Mouse (Mus musculus): Measurements from ENCODE around the gene Glud1. TPM values are rescaled to one million over a fixed set of nuclear protein-coding genes. Genes with fewer than 3 reads are reported as not detected.
"Not testable (repeated sequence)": the region's sequence is repeated elsewhere in the genome, so short reads cannot be mapped to it uniquely, and the experiment has no call there.

Glud1 gene
- polyA plus RNA-seq, 3 experiments from 2014 or later: 31.7 to 40.9 (median 36.1) TPM

DNA sequence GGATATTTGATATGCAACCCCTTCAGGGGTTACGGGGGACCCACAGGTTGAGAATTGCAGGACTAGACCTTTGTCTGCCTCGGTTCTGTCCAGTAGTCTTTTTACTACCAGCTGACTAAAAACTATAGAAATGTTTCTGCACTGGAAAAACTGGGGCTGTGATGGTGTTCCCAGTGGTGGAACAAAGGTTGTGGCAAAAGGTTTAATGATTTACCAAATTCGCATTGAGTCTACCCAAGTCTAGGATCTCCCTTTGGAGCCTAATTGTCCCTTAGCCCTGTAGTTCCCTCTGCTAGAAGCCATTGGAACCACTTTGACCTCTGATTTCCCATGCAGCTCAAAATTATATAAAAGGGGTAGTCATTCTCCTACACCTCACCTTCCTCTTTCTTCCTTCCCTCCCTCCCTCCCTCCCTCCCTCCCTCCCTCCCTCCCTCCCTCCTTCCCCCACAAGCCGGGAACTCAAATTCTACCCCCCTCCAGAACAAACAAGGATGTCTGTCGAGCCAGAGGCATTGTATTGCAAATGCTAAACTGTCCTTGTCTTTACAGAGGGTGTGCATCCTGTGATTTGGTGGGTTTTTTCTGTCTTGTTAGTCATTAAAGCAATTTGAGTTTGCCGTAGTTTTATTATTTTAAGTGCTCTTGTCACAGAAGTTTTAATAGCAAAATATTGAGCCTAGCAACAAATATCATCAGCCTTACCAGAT lies 2.0 kb downstream of the Glud1 start:
- no peak for ATAC-seq

DNA sequence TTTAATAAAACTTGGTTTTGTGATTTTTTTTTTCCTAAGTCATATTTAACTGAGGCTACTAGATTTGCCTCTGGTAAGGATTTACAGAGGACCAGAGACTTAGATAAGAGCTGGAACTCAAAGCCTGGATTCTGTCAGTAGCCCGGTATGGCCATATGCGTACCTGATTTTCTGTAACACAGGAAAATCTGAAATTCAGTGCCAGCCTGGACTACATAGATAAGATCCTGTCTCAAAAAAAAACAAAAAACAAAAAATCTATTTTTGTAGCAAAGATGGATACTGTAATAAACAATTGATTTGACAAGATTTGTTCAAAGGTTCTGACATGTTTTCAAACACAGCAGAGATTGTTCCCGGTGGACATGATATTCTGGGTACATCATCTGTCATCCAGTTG lies 3.1 kb downstream of the Glud1 start:
- ATAC-seq: no peak

DNA sequence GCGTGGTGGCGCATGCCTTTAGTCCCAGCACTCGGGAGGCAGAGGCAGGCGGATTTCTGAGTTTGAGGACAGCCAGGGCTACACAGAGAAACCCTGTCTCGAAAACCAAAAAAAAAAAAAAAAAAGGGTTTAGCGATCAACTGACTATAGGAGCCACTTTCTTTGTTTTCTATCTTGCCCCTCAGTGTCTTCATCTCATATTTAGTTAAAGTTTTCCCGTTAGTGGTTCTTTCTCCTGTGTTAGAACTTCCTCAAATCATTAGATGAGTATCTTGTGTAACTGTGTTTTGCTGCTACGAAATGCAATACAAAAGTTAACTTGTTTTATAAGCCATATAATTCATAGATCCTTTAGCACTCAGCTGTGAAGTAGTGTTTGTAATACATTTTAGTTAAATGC lies 3.9 kb downstream of the Glud1 start:
- ATAC-seq: not testable (repeated sequence)

DNA sequence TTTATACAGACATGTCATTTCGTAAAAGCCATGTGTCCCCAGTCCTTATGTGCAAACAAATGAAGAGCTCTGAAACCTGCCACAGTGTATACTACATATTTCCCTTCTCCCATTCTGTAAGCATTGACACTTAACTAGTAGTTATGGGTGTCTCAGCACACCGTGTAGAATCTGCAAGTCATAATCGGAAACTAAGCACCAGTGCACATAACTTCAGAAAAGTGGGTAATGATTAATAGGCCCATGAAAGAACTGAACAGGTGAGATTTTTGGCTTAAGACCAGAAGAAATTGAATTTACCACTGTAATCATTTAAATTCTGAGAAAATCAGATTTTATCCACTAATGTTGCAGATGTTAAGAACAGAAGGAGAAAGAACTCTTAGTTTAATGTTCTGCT lies 4.3 kb downstream of the Glud1 start:
- ATAC-seq: no peak

DNA sequence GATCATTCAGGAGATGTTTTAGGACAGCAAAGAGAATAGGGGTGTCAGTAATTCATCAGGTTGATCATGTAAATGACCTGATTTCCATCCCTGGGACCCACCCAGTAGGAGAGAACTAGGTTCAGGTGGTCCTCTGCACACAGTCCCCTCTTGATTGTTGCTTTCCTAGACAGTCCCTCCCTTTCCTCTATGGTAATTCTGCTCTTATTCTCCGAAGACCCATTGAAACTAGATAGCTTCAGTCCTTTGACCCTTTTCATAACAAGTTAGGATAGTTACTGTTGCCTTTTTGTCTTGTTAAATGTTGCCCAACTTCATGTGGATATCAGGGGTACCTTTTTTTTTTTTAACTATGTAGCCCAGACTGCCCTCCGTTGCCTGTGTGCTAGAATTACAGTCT lies 5.8 kb downstream of the Glud1 start:
- ATAC-seq: no peak

DNA sequence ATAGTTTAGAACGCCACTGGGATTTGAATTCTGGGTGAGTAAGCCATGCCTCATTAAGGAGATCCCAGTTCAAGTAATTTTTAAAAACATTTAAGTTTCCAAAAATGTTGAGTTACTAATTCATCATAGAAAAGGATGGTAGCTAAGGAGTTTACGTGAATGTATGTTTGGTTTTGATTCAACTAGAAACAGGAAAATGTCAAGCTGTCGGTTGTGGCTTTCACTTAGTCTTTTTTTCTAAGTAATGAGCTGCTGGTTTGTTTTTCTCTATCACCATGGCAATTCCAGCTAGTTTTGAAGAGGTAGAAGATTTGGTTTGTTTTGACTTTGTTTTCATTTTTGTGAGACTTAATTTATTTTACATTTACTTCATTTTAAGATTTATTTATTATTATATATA lies 6.9 kb downstream of the Glud1 start:
- peak; percentile 84 for ATAC-seq

DNA sequence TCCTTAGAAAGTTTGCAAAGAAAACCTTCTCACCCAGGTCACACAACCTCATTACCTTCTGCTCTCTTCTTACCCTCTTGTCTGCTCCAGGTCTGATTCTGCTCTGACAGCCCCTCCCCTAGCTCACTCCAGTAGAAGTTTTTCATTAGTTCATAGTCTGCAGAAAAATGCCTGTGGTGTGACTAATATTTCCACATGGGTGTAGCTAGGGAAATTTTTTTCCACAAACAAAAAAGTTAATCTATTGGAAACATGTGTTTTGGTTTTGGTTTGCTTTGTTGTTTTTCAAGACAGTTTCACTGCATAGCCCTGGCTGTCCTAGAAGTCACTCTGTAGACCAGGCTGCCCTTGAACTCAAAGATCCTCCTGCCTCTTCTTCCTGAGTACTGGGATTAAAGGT lies 7.6 kb downstream of the Glud1 start:
- peak; percentile 42 for ATAC-seq

DNA sequence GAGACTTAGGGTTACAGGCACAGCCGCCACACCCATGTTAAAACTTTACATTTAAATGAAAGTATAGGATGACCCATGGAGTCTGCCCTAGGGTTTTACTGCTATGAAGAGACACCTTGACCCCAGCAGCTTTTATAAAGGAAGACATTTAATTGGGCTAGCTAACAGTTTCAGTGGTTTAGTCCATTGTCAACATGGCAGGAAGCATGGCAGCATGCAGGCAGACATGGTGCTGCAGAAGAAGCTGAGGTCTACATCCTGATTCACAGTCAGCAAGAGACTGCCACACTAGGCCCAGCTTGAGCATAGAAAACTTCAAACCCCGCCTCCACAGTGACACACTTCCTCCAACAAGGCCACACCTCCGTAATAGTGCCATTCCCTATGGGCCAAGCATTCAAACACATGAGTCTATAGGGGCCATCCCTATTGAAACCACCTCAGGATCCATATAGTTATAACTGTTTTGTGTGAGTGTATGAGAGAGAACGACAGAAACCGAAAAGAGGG lies 13.1 kb downstream of the Glud1 start:
- ATAC-seq: no peak

DNA sequence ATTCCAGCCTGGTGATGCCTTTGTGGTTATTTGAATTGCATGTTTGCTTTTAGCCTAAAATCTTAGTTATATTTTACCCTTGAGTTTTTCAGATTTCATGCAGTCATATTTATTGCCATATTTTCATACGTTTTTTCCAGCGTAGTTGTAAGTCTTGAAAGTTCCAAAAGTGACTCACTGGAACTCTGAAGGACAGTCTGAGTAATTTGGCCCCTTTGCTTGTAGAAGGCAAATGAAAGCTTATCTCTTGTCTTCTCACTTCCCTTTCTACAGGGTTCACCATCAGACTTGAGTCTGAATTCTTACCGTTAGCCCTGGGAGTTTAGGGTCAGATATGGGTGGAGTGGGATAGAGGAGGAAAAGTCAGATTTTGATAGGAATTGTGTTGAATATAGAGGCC lies 16.1 kb downstream of the Glud1 start:
- no peak for ATAC-seq

DNA sequence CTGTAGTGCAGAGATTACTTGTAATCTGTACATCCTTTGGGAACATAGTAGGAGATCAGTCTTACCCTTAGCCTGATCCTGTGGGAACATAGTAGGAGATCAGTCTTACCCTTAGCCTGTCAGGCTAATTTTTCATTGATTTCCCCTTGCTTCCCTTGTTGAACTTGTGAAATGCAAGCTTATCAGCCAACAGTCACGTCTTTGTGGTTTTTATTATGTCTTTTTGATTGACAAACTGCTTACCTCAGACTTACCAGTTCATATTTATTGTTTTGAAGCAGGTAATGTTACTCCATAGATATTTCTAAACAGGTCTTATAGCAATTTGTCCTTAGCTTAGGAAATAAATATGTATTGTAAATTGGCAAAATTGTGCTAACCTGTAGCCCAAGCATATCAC lies 17.1 kb downstream of the Glud1 start:
- ATAC-seq: no peak

DNA sequence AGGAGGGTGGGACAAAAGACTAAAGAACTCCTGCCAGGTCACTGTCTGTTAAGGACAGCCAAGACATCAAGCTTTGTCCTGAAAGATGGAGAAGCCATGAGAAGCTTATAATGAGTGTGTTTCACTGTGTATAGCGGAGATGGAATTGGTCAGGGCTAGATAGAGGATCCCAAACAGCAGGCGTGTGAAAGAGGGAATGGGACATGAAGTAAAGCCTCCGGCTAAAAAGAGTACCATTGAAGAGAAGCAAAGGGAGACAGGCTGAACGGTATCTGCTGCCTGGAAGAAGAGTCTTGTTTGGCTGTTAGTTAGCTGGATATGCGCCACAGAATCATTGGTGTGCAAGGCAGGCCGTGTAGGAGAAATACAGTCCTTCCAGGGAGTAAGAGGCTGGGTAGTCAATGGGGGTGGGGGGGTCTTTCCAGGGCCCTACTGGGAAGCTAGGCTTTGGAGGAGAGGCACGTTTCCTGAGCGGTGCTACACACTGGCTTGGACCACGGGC lies 20.2 kb downstream of the Glud1 start:
- ATAC-seq: no peak

DNA sequence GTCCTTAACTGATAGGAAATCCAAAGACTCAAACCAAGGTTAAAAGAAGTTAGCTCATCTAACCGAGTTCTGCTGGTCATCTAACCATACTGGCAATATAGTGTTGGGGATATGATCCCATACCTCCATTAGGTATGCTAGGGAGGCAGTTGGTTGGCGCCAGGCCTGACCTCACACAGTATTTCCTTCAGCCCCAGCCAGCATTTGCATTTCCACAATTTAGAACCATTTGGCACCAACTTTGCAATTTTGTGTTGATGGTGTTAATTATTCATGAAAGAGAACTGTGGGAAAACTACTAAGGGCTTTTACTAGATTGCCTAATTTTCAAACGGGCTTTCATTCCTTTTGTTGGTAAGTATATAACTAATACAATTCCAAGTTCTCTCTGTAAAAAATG lies 21.4 kb downstream of the Glud1 start:
- no peak for ATAC-seq

DNA sequence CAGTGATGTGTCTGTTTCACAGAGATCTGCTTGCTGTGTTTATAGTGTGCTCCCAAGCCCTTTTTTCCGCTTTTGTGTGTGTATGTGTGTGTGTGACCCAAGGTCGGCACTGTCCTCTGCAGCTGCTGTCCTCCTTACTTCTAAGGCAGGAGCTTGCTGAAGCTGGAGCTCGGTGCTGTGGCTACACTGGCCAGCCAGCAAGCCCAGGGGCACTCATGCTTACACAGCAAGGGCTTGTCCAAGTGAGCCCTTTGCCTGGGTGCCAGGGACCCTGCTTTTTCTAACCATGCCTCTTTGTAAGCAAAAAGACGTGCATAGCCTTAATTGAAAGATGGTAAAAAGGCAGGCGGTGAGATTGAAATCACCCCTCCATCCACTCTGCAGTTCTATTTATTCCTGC lies 21.9 kb downstream of the Glud1 start:
- ATAC-seq: no peak

DNA sequence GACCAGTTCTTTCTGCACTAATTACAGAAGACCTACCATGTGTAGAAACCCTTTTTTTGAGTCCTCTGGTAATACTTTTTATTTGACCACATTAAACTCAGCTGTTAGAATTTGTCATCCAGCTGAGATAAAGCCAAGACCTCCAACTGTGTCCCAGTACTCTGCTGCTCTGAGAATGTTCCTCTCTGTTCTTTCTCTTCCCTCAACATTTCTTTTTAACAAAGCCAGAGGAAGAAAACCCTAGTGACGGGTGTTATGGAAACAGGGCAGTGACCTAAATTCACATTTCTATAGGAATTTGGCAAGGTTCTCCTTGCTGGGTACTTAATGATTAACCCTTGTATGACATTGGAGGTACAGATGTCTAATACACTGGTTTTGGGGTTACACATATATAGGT lies 28.9 kb downstream of the Glud1 start:
- ATAC-seq: no peak

DNA sequence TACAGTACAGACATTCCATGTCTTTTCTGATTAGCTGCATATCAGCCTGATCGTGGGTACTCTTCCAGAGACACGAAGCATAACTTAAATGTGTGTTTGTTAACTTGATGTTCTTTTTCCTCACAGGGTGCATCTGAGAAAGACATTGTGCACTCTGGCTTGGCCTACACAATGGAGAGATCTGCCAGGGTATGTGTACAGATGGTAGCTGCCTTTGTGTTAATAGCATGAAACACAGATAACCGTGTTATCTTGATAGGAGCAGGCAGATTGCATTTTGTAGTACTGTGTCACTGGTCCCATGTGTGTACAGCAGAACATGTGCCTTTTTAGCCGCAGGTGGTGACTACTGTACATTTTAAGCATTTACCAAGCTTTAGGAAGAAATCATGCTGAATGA lies 31.5 kb downstream of the Glud1 start:
- no peak for ATAC-seq

DNA sequence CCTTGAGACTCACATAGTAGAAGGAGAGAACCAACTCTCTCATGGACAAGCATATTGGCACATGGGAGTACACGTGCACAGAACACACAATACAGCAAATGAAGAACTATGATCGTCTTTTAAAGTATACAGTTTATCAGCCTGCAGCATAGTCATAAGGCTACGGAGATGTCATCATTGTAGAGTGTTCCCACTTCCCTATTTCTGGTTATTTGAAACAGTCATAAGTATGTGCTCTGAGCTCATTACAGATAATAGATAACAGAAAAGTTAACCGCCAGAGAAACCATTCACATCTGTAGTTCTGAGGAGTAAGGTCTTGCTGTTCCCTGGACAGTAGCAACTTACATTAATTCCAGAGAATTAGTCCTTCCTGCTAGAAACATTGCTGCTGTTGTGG lies 32.6 kb downstream of the Glud1 start:
- no peak for ATAC-seq

DNA sequence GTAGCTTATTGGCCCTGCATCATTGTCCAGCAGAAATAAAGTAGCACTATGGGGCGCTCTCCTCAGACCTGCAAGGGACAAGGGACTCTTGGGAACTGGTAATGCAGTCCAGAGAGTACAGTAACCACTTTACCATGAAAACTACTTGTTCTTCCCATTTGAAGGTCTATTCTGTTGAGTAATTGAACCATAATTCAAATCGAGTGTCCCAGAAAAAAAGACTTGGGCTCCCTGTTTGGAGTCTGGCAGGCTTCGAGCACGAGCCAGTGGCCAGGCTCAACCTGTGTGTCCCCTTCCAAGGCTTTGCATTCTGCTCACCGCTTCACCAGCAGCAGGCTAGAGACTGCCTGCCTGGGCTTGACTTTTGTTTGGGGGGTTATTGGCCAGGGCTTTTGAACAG lies 33.8 kb downstream of the Glud1 start:
- ATAC-seq: no peak

DNA sequence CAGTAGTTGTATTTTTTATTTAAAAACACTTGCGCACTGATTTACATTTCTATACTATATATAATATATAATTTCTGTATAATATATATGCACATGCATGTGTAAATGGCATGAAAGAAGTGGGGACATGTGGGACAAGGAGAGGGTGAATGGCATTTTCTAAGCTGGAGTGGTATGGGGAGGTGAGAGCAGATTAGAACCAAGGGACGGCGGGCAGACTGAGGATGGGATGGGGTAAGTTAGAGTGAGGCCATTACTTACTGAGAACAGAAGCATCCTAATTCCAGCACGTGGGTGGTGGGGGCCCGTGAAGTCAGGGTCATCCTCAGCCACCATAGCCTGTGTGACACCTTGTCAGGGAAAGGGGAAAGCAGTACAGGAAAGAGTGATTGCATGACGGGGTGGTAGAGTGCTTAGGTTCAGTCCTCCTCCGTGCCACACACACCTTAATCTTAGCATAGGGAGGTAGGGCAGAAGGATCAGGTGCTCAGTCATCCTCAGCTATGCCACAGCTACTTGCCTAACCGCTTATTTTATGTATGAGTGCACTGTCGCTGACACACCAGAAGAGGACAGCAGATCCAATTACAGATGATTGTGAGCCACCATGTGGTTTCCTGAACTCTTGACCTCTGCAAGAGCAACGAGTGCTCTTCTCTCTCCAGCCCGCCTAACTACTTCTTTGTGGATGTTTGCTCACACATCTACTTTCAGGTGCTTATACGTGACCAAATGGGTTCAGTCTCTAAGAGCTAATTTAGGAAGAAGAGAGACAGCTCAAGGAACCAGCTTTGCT lies 35.4 kb downstream of the Glud1 start:
- ATAC-seq: no peak

DNA sequence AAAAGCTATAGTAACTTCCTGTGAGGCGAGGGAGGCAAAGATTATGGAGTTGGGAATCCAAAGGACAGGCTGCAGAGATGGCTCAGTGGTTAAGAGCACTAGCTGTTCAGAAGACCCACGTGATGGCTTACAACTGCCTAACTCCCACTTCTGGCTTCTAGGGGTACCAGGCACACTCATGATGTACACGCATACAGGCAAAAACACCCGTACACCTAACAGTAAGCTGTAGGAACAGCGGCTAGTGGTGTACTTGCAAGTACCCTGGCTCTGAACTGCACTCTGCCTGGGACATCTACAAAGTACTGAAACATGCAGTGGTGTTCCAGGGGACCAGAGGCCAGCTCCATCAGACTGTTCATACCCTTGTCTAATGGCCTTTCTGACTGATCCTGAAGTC lies 36.6 kb downstream of the Glud1 start:
- ATAC-seq: no peak

DNA sequence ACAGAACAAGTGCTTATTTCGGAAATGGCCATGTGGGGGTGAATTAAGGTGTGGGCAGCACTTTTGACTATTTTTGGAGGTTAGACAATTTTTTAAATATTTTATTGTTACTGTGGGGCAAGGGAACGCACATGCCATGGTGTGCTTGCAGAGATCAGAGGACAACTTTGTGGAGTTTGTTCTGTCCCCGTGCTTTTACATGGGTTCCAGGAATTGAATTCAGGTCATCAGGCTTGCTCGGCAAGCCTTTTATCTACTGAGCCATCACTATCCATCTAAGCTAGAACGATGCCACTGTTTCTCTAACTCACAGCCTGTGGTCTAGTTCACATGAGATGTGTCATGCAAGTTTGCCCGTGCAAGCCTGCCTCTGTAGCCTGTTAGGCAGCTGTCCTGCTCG lies 37.8 kb downstream of the Glud1 start:
- ATAC-seq: no peak

DNA sequence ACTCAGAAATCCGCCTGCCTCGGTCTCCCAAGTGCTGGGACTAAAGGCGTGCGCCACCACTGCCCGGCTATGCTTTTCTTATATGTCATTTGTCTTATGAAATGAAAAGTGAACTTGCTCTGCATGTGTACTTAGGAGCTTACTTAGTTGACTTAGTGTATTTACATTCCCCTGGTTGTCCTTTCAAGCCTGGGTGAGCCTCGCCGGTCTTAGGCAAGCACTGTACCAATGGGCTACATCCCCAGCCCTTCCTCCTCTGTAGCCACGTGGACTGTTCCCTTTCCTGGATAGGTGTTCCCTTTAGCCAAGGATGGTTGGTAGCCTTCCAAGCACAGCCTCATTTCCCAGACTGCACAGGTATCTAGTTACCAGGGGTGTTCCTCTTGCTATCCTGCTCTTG lies 38.5 kb downstream of the Glud1 start:
- ATAC-seq: no peak

DNA sequence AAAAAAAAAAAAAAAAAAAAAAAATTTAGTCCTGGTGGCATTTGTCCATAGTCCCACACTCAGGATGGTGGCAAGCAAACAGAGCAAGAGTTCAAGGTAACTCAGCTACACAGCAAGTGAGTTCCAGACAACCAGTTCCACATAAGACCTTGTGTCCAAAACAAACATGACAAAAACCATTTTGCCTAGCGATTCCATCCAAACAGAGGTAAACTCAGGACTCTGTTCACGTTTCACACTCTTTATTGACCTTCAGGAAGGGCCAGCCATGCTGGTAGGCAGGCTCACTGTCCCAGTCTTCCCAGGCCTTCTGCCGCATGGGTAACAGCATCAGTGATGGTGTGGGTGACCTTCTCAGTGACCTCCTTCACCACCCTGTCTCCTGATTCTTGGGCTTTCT lies 41.1 kb downstream of the Glud1 start:
- no peak for ATAC-seq

DNA sequence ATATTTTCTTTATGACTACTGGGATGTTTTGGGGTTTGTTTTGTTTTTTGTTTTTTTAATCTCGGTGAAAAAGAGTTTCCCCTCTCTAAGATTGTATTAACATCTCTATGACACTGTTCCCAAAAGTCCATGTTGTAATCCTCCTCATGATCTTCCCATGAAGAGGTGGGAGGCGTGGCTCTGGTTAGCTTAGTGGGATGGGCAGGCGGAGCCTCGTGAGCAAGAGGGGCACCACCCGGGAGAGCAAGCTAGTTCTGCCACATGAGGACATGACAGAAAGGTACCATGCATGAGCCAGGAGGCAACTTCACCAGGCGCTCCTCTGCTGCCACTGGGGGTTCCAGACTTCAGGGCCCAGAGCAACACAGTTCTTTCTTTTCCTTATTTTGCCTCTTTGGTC lies 42.0 kb downstream of the Glud1 start:
- ATAC-seq: no peak

DNA sequence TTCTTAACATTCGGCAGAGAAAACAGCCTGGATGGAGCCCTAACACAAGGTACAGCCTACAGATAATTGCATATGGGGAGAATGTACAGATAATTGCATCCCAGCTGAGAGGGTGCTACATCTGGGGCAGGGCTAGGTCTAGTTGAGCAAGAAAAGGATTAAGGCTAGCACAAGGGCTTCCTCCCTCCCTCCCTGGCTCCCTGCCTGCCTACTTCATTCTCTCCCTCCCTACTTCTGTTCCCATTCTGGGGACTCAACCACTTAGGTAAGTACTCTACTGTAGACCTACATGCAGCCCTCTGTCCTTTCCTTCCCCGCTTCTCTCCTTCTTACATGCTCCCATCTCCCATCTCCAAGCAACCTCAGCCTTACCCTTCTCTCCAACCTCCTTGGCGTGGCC lies 42.8 kb downstream of the Glud1 start:
- no peak for ATAC-seq
